Mouse (Mus musculus) thymus, adult 2 months (tissue): Measurements from ENCODE around the gene Tas1r3.

Experiments
- CTCF ChIP-seq: fragments of 200-500 bp; IDR thresholded peaks from 2 replicates; pipeline ENCODE4 v1.5.1; 2012; ENCODE audit warnings: mild to moderate bottlenecking, control low read depth, low read length, moderate library complexity, borderline replicate concordance; ENCODE audit not compliant: control insufficient read depth, poor library complexity, insufficient read depth; ENCODE audit errors: extremely low read depth
- POLR2A ChIP-seq: fragments of 200-500 bp; IDR thresholded peaks from 2 replicates; pipeline ENCODE4 v1.6.1; 2012; ENCODE audit warnings: mild to moderate bottlenecking, low read length, control low read depth, moderate library complexity; ENCODE audit not compliant: control insufficient read depth, poor library complexity, insufficient read depth; ENCODE audit errors: extremely low read depth

DNA sequence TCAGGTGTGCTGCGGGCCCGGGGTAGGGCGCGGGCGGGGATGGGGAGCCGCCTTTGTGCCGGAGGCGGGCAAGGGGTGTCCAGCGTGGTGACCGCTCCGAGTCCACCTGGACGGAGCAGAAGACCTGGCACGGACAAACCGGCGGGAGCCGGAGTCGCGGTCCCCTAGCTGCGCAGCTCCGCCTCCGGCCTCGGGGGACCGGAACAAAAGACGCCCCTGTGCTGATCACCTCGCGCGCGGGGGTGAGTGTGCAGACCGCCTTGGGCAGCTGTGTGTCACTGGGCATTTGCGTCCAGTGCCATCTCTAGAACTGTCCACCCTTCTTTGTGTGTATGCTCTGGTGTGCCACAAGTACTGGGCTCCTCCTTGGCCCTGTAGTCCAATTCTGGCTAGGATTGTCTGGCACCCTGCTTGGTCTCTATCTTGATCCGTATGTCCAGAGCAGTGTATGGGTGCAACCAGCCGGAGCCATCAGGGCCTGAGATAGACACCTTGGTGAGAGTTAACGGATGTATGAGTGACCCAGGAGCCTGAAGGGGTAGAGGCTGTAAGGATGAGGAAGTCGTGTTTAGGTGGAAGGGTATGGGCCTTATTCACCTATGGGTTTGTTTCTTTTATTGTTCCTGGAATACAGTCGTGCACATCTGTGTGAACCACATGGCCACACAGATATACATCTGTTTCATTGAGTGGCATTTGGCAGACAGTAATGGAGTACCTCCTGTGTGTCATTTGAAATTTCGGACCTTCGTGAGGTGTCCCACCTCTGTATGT is 29.5 kb upstream of the Tas1r3 start:
- TF ChIP-seq CTCF (no peak), POLR2A (no peak)
